Mouse (Mus musculus): ENCODE data around the gene Olfr131.
"Not testable (repeated sequence)": the region's sequence is repeated elsewhere in the genome, so short reads cannot be mapped to it uniquely, and the experiment has no call there.

DNA sequence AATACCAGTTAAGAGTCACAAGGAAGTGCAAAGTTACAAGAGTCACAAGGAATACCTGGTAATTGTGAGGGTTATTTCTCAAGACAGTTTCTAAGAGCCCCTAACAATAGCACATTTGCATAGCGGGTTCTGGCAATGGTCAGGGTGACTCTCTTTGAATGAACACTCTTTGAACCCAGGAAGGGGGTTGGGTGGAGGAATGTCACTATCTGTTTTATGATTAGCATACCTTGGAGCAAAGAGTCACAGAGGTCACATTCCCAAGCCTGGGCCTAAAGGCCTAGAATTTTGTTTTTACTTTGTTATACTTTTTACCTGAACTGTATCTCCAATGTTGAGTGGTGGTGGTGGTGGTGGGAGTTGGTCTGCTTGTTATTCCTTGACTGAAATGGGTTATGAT lies 35.7 kb upstream of the Olfr131 start:
- not testable (repeated sequence) for TF ChIP-seq CTCF, EP300 (IDR thresholded peaks at IDR 0.05)
